Mouse (Mus musculus) forebrain, embryonic 11.5 days (tissue): ENCODE measurements around the gene Sla2. TPM values are rescaled to one million over a fixed set of nuclear protein-coding genes. Genes with fewer than 3 reads are reported as not detected.
"Not testable (repeated sequence)": the region's sequence is repeated elsewhere in the genome, so short reads cannot be mapped to it uniquely, and the experiment has no call there.

Experiments used
- ATAC-seq: fragments of 200-750 bp; cut with Nextera tagmentation; replicated peaks from 2 replicates; pipeline ENCODE4 v1.8.0; 2017; ENCODE audit warnings: moderate TSS enrichment; ENCODE audit not compliant: low FRiP score
- DNase-seq: peaks from one replicate; pipeline ENCODE4 v3.0.0-alpha.2; 2017; ENCODE audit warnings: low spot score
- H3K27ac ChIP-seq: fragments of 300-500 bp; sonication (generic); 2 replicates; pipeline ENCODE4 v1.5.1; 2014; ENCODE audit warnings: low read depth, low read length
- H3K27me3 ChIP-seq: fragments of 300-500 bp; sonication (generic); 2 replicates; pipeline ENCODE4 v1.6.1; 2014; ENCODE audit warnings: mild to moderate bottlenecking, low read length, mixed read lengths; ENCODE audit not compliant: control insufficient read depth, insufficient read depth
- H3K36me3 ChIP-seq: fragments of 300-500 bp; sonication (generic); 2 replicates; pipeline ENCODE4 v1.6.1; 2014; ENCODE audit warnings: mild to moderate bottlenecking, low read length, moderate library complexity, mixed read lengths; ENCODE audit not compliant: control insufficient read depth, insufficient read depth
- H3K4me1 ChIP-seq: fragments of 300-500 bp; sonication (generic); replicated peaks from 2 replicates; pipeline ENCODE4 v1.6.1; 2014; ENCODE audit warnings: low read length, mixed read lengths; ENCODE audit not compliant: control insufficient read depth, insufficient read depth
- H3K4me2 ChIP-seq: fragments of 300-500 bp; sonication (generic); 2 replicates; pipeline ENCODE4 v1.6.1; 2014; ENCODE audit warnings: low read depth, mild to moderate bottlenecking, low read length, moderate library complexity, mixed read lengths; ENCODE audit not compliant: severe bottlenecking
- H3K4me3 ChIP-seq: fragments of 300-500 bp; sonication (generic); 2 replicates; pipeline ENCODE4 v1.5.1; 2014; ENCODE audit warnings: low read depth, low read length
- H3K9ac ChIP-seq: fragments of 300-500 bp; sonication (generic); 2 replicates; pipeline ENCODE4 v1.6.1; 2014; ENCODE audit warnings: low read length
- H3K9me3 ChIP-seq: fragments of 300-500 bp; sonication (generic); 2 replicates; pipeline ENCODE4 v1.6.1; 2016; ENCODE audit warnings: low read length, mixed read lengths; ENCODE audit not compliant: control insufficient read depth
- WGBS: fragments of 180-500 bp; shearing (Covaris S2); extraction: QIAGEN DNeasy Blood & Tissue Kit; methylation state at CpG from one replicate; pipeline ENCODE4 v1.1.7; 2014; 5-methylcytosine and 5-hydroxymethylcytosine counted together
- polyA plus RNA-seq: library from polyadenylated mRNA; unstranded; fragments of >200 nt; fragmentation: Nextera tagmentation; extraction: Ambion mirVana; gene quantifications from 2 replicates; pipeline ENCODE4 v1.2.1, GENCODE M21; 2014

The Sla2 gene
- polyA plus RNA-seq, 1 experiment from 2014 or later = 0.73 TPM

GRCm38 (mm10) chr2:156856311-156856710, 30.7 kb downstream of the Sla2 start:
- no peak overlapping the region for H3K4me3 ChIP-seq
- no peak overlapping the region for H3K27ac ChIP-seq
- no peaks in the 10 kb centered on the region for H3K4me1 ChIP-seq
- H3K9ac ChIP-seq = no peak overlapping the region
- no peaks in the 10 kb centered on the region for H3K27me3 ChIP-seq
- ATAC-seq (no peak), DNase-seq (no peak)
- WGBS = 97% methylated on average over 1 of the region's 1 CpGs
- H3K9me3 ChIP-seq = no peaks in the 10 kb centered on the region
- H3K4me2 ChIP-seq = no peak overlapping the region
- H3K36me3 ChIP-seq = peaks cover 3% of the 10 kb centered on the region; the same call in 1 of the 2 replicates

- not testable (repeated sequence) for DNase-seq, H3K9me3 ChIP-seq, H3K27me3 ChIP-seq, ATAC-seq, H3K4me2 ChIP-seq, H3K4me1 ChIP-seq, H3K27ac ChIP-seq, H3K4me3 ChIP-seq, H3K36me3 ChIP-seq, H3K9ac ChIP-seq
- WGBS = 58% methylated on average over 13 of the region's 13 CpGs
Observed at GRCm38 (mm10) chr2:156853999-156854771, 32.8 kb downstream of the Sla2 start.

- H3K4me3 ChIP-seq, H3K27me3 ChIP-seq, DNase-seq, ATAC-seq, H3K9ac ChIP-seq, H3K27ac ChIP-seq, H3K4me2 ChIP-seq, H3K9me3 ChIP-seq, H3K4me1 ChIP-seq, H3K36me3 ChIP-seq: not testable (repeated sequence)
- WGBS = 91% methylated on average over 8 of the region's 13 CpGs
Observed at GRCm38 (mm10) chr2:156853584-156853983, 33.4 kb downstream of the Sla2 start.

GRCm38 (mm10) chr2:156850505-156850904, 36.5 kb downstream of the Sla2 start:
- 90% methylated on average over 5 of the region's 5 CpGs for WGBS
- DNase-seq = no peak
- no peak overlapping the region for H3K9ac ChIP-seq
- H3K27me3 ChIP-seq = no peaks in the 10 kb centered on the region
- ATAC-seq = no peak
- no peaks in the 10 kb centered on the region for H3K9me3 ChIP-seq
- peaks cover 6% of the 10 kb centered on the region; the same call in 1 of the 2 replicates for H3K36me3 ChIP-seq
- no peak overlapping the region for H3K4me2 ChIP-seq
- no peak overlapping the region for H3K27ac ChIP-seq
- no peak overlapping the region for H3K4me3 ChIP-seq
- H3K4me1 ChIP-seq = peaks cover 3% of the 10 kb centered on the region; the same call in 1 of the 2 replicates

- no peak for DNase-seq
- Histone ChIP-seq H3K27me3 (no peaks in the 10 kb centered on the region), H3K9me3 (no peaks in the 10 kb centered on the region), H3K4me2 (no peak overlapping the region), H3K9ac (no peak overlapping the region), H3K4me3 (no peak overlapping the region), H3K36me3 (peaks cover 6% of the 10 kb centered on the region; the same call in 1 of the 2 replicates), H3K27ac (no peak overlapping the region), H3K4me1 (peaks cover 7% of the 10 kb centered on the region; the same call in 1 of the 2 replicates)
- no peak for ATAC-seq
- 89% methylated on average over 6 of the region's 6 CpGs for WGBS
Observed at GRCm38 (mm10) chr2:156848526-156849182, 38.3 kb downstream of the Sla2 start.

- ATAC-seq = no peak
- H3K9ac ChIP-seq = no peak overlapping the region
- no peaks in the 10 kb centered on the region for H3K27me3 ChIP-seq
- H3K4me1 ChIP-seq = peaks cover 10% of the 10 kb centered on the region; the same call in 1 of the 2 replicates
- 66% methylated on average over 6 of the region's 6 CpGs for WGBS
- no peak overlapping the region for H3K4me3 ChIP-seq
- H3K9me3 ChIP-seq = no peaks in the 10 kb centered on the region
- no peak for DNase-seq
- no peak overlapping the region for H3K27ac ChIP-seq
- no peak overlapping the region for H3K4me2 ChIP-seq
- H3K36me3 ChIP-seq = peaks cover 6% of the 10 kb centered on the region; the same call in 1 of the 2 replicates
Observed at GRCm38 (mm10) chr2:156847653-156848052, 39.3 kb downstream of the Sla2 start.

GRCm38 (mm10) chr2:156844715-156845114, 42.3 kb downstream of the Sla2 start:
- Histone ChIP-seq H3K4me2 (no peak overlapping the region), H3K9me3 (no peaks in the 10 kb centered on the region), H3K27ac (peak overlapping the region; percentile 46; the same call in 1 of the 2 replicates), H3K4me3 (no peak overlapping the region), H3K4me1 (peaks cover 14% of the 10 kb centered on the region; the same call in 1 of the 2 replicates), H3K27me3 (no peaks in the 10 kb centered on the region), H3K9ac (no peak overlapping the region), H3K36me3 (peaks cover 6% of the 10 kb centered on the region; the same call in 1 of the 2 replicates)
- WGBS = 61% methylated on average over 10 of the region's 10 CpGs
- no peak for ATAC-seq
- DNase-seq = no peak

GRCm38 (mm10) chr2:156843331-156843730, 43.7 kb downstream of the Sla2 start:
- WGBS = 82% methylated on average over 10 of the region's 10 CpGs
- no peak overlapping the region for H3K4me2 ChIP-seq
- H3K9ac ChIP-seq = no peak overlapping the region
- no peak overlapping the region for H3K4me3 ChIP-seq
- DNase-seq = no peak
- no peak overlapping the region for H3K27ac ChIP-seq
- H3K27me3 ChIP-seq = no peaks in the 10 kb centered on the region
- no peak for ATAC-seq
- peaks cover 6% of the 10 kb centered on the region; the same call in 1 of the 2 replicates for H3K36me3 ChIP-seq
- H3K4me1 ChIP-seq = peaks cover 14% of the 10 kb centered on the region; the same call in 1 of the 2 replicates
- no peaks in the 10 kb centered on the region for H3K9me3 ChIP-seq
